Mouse (Mus musculus) induced T-regulatory cell, adult 2 months (primary cell): ENCODE measurements around the gene D6Wsu163e.

Experiments used
- DNase-seq: peaks from one replicate; pipeline ENCODE4 v3.0.0-alpha.2; 2012; ENCODE audit warnings: low read depth

D6Wsu163e gene

GRCm38 (mm10) chr6:126939487-126940171, at the start of gene D6Wsu163e, which contains the start of gene Rad51ap1:
D6Wsu163e (plus strand) TSS chr6:126939962.
Rad51ap1 (minus strand) TSS chr6:126939587.
- peak; percentile 98 for DNase-seq

- DNase-seq: no peak
Observed at GRCm38 (mm10) chr6:126907378-126907777, 32.4 kb upstream of the D6Wsu163e start.

GRCm38 (mm10) chr6:126907876-126908275, 31.9 kb upstream of the D6Wsu163e start:
- DNase-seq: no peak

- DNase-seq: peak; percentile 19
Observed at GRCm38 (mm10) chr6:126910727-126911126, 29.0 kb upstream of the D6Wsu163e start.

GRCm38 (mm10) chr6:126914928-126915327, 24.8 kb upstream of the D6Wsu163e start:
- no peak for DNase-seq

- DNase-seq: no peak
Observed at GRCm38 (mm10) chr6:126921111-126921881, 18.5 kb upstream of the D6Wsu163e start, which contains the start of gene Dyrk4. Dyrk4 (minus strand) TSS chr6:126921839.

- DNase-seq: no peak
Observed at GRCm38 (mm10) chr6:126932896-126933295, 6.9 kb upstream of the D6Wsu163e start.

GRCm38 (mm10) chr6:126938047-126938446, 1.7 kb upstream of the D6Wsu163e start:
- peak; percentile 55 for DNase-seq

GRCm38 (mm10) chr6:126938853-126939486, 792 bp upstream of the D6Wsu163e start:
- DNase-seq: no peak

- DNase-seq: peak; percentile 64
Observed at GRCm38 (mm10) chr6:126940451-126940850, 689 bp downstream of the D6Wsu163e start.

- DNase-seq: peak; percentile 42
Observed at GRCm38 (mm10) chr6:126948336-126948735, 8.6 kb downstream of the D6Wsu163e start.

- peak; percentile 85 for DNase-seq
Observed at GRCm38 (mm10) chr6:126955734-126956133, 16.0 kb downstream of the D6Wsu163e start.

- DNase-seq: no peak
Observed at GRCm38 (mm10) chr6:126961371-126962018, 21.7 kb downstream of the D6Wsu163e start.

GRCm38 (mm10) chr6:126962709-126963108, 22.9 kb downstream of the D6Wsu163e start:
- no peak for DNase-seq

- DNase-seq: no peak
Observed at GRCm38 (mm10) chr6:126963426-126963825, 23.7 kb downstream of the D6Wsu163e start.

- DNase-seq: no peak
Observed at GRCm38 (mm10) chr6:126966241-126967026, 26.7 kb downstream of the D6Wsu163e start.

- DNase-seq: no peak
Observed at GRCm38 (mm10) chr6:126981539-126982234, 41.9 kb downstream of the D6Wsu163e start.

GRCm38 (mm10) chr6:126993676-126994075, 53.9 kb downstream of the D6Wsu163e start:
- DNase-seq: no peak

GRCm38 (mm10) chr6:126995494-126995893, 55.7 kb downstream of the D6Wsu163e start:
- peak; percentile 18 for DNase-seq

GRCm38 (mm10) chr6:126996399-126996798, 56.6 kb downstream of the D6Wsu163e start:
- DNase-seq: no peak

- no peak for DNase-seq
Observed at GRCm38 (mm10) chr6:127005646-127006045, 65.9 kb downstream of the D6Wsu163e start.
